Comparison of ENCODE assay signal across 11 mouse cellular contexts in genomic region chr13:112754871-112755270, GRCm38 (mm10). TPM values are rescaled to one million over a fixed set of nuclear protein-coding genes. Genes with fewer than 3 reads are reported as not detected.
DNase-seq lines count a peak whose midpoint lies in the region; ATAC-seq and TF ChIP-seq lines count a peak whose summit lies in the region.
"Had no signal": no experiment of that assay in that cellular context is flagged by ENCODE, and none has a peak within 500 bp of the region (broad histone marks: within the 10 kb centered on the region; RNA-seq: fewer than 3 reads in every experiment).

No protein-coding gene starts in this region.

- TF ChIP-seq CTCF in kidney, postnatal 0 days (IDR thresholded peaks at IDR 0.05; ENCODE audit: low read depth): peak; percentile 18; the same call in 1 of the 2 replicates

- H3K9ac ChIP-seq in kidney, postnatal 0 days (ENCODE audit: low read depth, low read length): no peak overlapping the region
- H3K9ac ChIP-seq in embryonic facial prominence, embryonic 14.5 days (ENCODE audit: low read depth, low read length): no peak overlapping the region
- H3K9ac ChIP-seq: forebrain, embryonic 15.5 days had no signal

- no peaks in the 10 kb centered on the region for H3K36me3 ChIP-seq in kidney, postnatal 0 days (ENCODE audit: insufficient read depth, low read length)
- H3K36me3 ChIP-seq in embryonic facial prominence, embryonic 14.5 days (ENCODE audit: control insufficient read depth, insufficient read depth, low read length): no peaks in the 10 kb centered on the region
- H3K36me3 ChIP-seq: forebrain, embryonic 15.5 days had no signal

- H3K4me2 ChIP-seq in kidney, postnatal 0 days (ENCODE audit: low read length): no peak overlapping the region
- H3K4me2 ChIP-seq in embryonic facial prominence, embryonic 14.5 days (ENCODE audit: low read depth, low read length): no peak overlapping the region
- H3K4me2 ChIP-seq: forebrain, embryonic 15.5 days; midbrain, embryonic 11.5 days had no signal

- H3K4me1 ChIP-seq in kidney, postnatal 0 days (replicated peaks; ENCODE audit: insufficient read depth, low read length): peaks cover 16% of the 10 kb centered on the region; the same call in 1 of the 2 replicates
- H3K4me1 ChIP-seq in embryonic facial prominence, embryonic 14.5 days (ENCODE audit: control insufficient read depth, insufficient read depth, low read length): peaks cover 23% of the 10 kb centered on the region

- 59% methylated on average over 4 of the region's 4 CpGs for WGBS in kidney, postnatal 0 days
- 17% methylated on average over 4 of the region's 4 CpGs for WGBS in embryonic facial prominence, embryonic 14.5 days

- no peaks in the 10 kb centered on the region for H3K9me3 ChIP-seq in kidney, postnatal 0 days (replicated peaks; ENCODE audit: low read length)
- no peaks in the 10 kb centered on the region for H3K9me3 ChIP-seq in embryonic facial prominence, embryonic 14.5 days (ENCODE audit: control insufficient read depth, low read length)
- H3K9me3 ChIP-seq: forebrain, embryonic 15.5 days had no signal

- H3K27me3 ChIP-seq in kidney, postnatal 0 days (ENCODE audit: insufficient read depth, low read length): no peaks in the 10 kb centered on the region
- H3K27me3 ChIP-seq in embryonic facial prominence, embryonic 14.5 days (replicated peaks; ENCODE audit: control insufficient read depth, insufficient read depth, low read length): no peaks in the 10 kb centered on the region
- H3K27me3 ChIP-seq: forebrain, embryonic 15.5 days had no signal

- H3K4me3 ChIP-seq in kidney, postnatal 0 days (replicated peaks; ENCODE audit: low read depth, low read length): no peak overlapping the region
- no peak overlapping the region for H3K4me3 ChIP-seq in embryonic facial prominence, embryonic 14.5 days (ENCODE audit: low read depth, low read length)
- H3K4me3 ChIP-seq: forebrain, embryonic 15.5 days had no signal

- DNase-seq in cerebellum, postnatal 10 days: peak; percentile 39 to 41
- no peak for DNase-seq in cerebellum, postnatal 4 days (ENCODE audit: low spot score in 2 of 2)
- DNase-seq in kidney, postnatal 0 days (ENCODE audit: low spot score): no peak
- DNase-seq in kidney, adult 9 months: no peak
- no peak for DNase-seq in embryonic facial prominence, embryonic 14.5 days (ENCODE audit: low spot score)
- DNase-seq in retina, adult 2 months (ENCODE audit: low read depth, low spot score): peak; percentile 68
- no peak for DNase-seq in left cerebral cortex, adult 18-20 months (ENCODE audit: low spot score in 2 of 2)
- DNase-seq: spleen, adult 18-20 months had no signal

- H3K27ac ChIP-seq in kidney, postnatal 0 days: 0 out of 2 replicates have a peak overlapping the region, but pooled peaks have one; percentile 68
- H3K27ac ChIP-seq in embryonic facial prominence, embryonic 14.5 days (replicated peaks; ENCODE audit: low read depth, low read length): peak overlapping the region; percentile 28; the same call in 1 of the 2 replicates
- H3K27ac ChIP-seq: forebrain, embryonic 15.5 days had no signal

- no peak for ATAC-seq in kidney, postnatal 0 days (replicated peaks; ENCODE audit: low FRiP score, low read depth)
- ATAC-seq in embryonic facial prominence, embryonic 14.5 days (ENCODE audit: low read depth): no peak
- ATAC-seq in megakaryocyte-erythroid progenitor cell, adult 5-6 weeks (replicated peaks; ENCODE audit: low FRiP score, low TSS enrichment, poor library complexity, severe bottlenecking): no peak
- ATAC-seq: forebrain, embryonic 15.5 days had no signal

RNA-seq across cellular contexts. Expression of gene Plpp1, which starts 45.7 kb away (rescaled TPM):
- 135 TPM in 2 replicates for polyA plus RNA-seq in kidney, postnatal 0 days (2015; fragmentation: Nextera tagmentation; extraction: Ambion mirVana)
- polyA plus RNA-seq in embryonic facial prominence, embryonic 14.5 days (2014; fragmentation: Nextera tagmentation; extraction: Ambion mirVana): 60.5 and 64.6 TPM in 2 replicates
- 10 to 100 TPM; 26.7 to 33.7 TPM for total RNA-seq in left cerebral cortex, adult 18-20 months (2021)
- 9.7 and 17.3 TPM in 2 replicates for total RNA-seq in megakaryocyte-erythroid progenitor cell, adult 5-6 weeks (2014; fragmentation: Nextera tagmentation)
- total RNA-seq in megakaryocyte-erythroid progenitor cell, adult 5-6 weeks (2017): 8.3 and 19.3 TPM in 2 replicates

Comparison
In these comparisons a context has a peak if more than half of its experiments do, and no peak if none do; other contexts are left out.
1. DNase-seq: peak in cerebellum, postnatal 10 days (2 of 2) and retina, adult 2 months (single experiment); none in cerebellum, postnatal 4 days (0 of 2), kidney, postnatal 0 days (single experiment), kidney, adult 9 months (single experiment), embryonic facial prominence, embryonic 14.5 days (single experiment) and left cerebral cortex, adult 18-20 months (0 of 2).